Mouse (Mus musculus): ENCODE results near the gene Fbrsl1. TPM values are rescaled to one million over a fixed set of nuclear protein-coding genes. Genes with fewer than 3 reads are reported as not detected.

Gene Fbrsl1
- total RNA-seq, 2 experiments from 2014 or later: 54.5 to 63.6 TPM

DNA sequence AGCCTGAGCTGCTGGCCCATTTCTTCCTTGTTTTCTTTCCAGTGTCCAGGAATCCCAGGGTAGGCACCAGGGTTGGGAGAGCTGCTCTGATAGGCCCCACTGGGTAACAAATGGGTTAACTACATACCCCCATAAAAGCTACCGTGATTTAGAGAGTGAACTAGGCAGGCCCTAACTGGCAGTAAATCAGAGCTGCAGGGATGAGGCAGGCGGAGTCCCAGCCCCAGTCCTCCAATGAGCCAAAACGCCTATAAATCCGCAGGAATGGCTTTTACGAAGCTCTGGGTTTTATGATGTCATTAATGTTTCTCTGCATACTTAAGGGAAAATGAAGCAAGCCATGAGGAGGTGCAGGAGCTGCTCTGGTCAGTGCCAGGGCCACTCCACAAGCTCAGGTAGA, 33.3 kb downstream of the Fbrsl1 start:
- no peak for DNase-seq

DNA sequence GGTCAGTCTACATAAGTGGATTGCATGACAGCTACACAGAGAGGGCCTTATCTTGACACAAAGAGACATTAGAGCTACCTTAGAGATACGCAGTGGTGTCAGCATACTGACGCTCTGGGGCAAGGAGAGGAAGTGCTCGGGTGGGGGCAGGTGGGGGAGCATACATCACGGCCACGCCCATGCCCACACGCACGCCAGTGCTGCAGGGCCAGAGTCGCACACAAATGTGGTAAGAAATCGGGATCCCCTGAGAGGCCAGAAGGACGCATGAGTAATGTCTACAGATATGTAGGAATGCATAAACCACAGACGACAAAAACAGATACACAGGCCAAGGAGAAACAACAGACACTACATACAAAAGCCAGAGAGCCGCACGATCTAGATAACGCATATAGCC, 35.3 kb downstream of the Fbrsl1 start:
- DNase-seq: no peak

DNA sequence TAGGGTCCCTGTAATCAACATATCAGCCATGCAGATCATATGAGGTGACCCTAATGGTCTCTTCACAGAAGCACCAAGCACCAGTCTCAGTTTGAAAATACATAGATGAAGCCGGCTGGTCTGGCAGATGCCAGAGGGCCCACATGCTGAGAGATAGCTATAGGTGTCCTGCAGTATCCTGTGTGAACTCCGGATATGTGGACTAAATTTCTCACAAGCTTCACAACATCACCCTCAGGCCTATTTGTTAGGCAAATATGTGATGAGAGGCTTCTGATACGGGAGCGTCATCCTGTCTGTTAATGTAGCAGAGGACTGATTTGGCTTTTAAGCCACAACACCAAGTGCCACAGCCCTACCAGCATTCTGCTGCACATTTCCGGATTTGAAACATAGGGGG, 37.9 kb downstream of the Fbrsl1 start:
- DNase-seq: no peak

DNA sequence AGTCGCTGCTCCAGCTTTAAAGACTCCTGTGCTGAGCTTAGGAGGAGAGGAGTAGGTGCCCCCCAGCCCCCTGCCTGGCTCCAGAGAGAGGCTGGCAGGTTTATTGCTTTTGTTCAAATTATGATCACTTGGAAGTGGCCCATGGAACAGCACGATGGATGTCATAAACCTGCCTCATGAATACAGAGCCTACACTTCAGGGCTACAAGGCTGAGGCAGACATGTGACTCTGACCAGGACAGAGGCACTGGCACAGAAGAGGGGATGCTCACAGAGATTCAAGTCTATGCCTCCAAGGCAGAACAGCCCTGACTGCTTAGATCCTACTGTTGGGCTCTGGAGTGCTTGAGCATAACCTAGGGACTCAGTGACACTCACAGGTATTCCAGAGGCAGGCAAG, 39.3 kb downstream of the Fbrsl1 start:
- DNase-seq: no peak

DNA sequence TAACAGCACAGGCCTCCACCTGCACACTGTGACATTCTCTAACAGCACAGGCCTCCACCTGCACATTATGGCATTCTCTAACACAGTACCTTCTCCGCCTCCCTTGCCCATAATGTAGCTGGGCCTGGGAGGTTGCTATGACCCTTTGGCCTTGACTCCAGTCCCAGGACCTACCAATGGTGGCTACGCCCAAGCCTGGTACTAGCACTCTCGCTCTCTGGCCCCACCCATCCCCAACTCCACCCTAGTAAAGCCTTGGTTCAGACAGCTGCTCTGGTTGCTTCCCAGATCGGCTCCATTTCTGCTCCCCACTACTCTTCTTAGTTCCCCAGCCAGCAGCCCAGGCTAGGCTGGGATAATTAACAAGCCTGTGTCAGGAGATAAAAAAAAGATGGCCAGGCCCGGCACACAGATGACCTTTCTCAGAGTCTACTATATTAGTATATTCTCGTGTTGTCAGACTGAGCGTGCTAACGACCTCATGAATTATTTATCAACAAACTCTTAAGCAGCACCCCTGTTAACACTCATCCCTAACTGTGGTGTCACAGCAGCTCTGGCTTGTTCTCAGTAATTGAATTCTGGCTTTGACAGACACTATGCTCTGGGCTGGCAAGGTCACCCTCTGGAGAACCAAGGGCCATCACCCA, 42.1 kb downstream of the Fbrsl1 start:
- no peak for DNase-seq

DNA sequence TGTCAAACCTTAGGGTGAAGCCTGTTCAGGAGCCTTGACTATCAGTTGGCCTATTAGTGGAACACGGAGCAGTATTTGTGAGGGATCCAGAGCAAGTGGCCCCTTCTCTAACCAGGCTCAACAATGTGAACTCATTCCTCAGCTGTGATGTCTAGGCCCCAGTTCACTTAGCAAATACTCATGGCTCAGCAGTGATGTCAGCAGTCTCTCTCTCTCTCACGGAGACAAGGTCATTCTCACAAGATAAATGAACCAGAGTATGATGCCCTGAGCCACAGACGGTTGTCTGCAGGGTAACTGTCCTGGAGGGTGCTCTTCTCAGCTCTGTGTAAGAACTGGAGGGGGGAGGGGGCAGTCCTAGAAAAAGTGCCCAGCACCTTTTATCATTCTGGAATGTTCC, 44.4 kb downstream of the Fbrsl1 start:
- DNase-seq: peak; percentile 40

DNA sequence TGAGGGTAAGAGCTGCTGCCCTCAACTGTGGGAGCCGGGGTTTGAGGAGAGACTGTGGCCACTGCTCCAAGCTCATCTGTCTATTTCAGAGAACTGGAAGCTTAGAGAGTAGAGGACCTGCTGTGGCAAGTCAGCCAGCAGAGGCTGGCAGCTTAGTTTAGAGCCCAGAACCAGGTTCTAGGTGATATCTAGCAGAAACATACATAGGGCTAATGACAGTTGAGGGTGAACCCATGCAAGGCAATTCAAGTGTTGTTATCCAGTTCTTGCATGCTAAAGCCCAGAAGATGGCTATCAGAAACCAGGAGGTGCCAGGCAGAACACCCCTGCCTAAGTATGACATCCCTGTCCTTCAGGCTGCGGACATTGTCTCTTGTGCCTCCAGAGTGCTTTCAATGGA, 45.7 kb downstream of the Fbrsl1 start:
- no peak for DNase-seq

DNA sequence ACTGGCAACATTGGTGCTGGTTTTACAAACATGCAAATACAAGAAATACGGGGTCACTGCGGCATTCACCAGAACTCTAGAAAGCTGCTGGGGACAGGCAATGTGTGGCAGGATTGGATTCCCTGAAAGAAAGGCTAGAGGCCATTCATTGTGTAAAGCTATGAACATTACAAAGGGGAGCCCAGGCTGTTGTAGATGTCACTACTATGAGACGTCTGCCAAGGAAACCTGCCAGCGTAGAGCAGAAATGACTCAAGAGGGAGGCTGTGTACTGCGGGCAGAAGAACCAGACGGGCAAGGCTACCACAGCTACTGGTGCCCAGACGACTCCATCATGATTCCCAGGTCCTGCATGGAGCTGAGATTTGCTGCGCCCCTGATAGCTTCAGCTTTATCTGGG, 47.2 kb downstream of the Fbrsl1 start:
- DNase-seq: no peak

DNA sequence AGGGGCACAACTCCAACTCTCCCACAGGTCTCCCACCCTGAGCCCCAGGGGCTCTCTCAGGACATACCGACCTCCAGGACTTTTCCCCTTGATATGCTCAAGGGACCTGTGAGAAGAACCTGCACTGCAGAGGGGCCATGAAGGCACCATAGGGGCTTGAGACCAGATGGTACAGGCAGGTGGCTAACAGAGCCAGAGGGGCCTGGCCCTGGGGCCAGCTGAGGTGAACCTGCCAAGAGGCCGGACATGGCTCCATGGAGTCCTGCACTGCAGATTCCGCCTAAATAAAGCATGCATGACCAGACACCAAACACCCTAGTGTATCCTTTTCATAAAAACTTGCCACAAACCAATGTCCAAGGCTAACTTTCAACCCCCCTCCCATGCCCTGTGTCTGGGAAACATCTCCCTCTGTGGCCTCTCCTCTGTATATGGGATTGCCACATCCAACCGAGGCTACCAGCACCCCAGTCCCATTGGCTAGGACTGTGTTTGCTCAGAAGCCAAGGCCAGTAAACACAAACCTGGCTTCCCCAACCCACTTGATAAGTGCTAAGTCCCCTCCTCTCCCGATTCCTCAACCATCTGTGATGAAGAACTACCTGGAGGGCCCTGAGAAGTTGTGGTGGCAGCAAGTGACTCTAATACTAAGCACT, 53.2 kb downstream of the Fbrsl1 start:
- no peak for DNase-seq

DNA sequence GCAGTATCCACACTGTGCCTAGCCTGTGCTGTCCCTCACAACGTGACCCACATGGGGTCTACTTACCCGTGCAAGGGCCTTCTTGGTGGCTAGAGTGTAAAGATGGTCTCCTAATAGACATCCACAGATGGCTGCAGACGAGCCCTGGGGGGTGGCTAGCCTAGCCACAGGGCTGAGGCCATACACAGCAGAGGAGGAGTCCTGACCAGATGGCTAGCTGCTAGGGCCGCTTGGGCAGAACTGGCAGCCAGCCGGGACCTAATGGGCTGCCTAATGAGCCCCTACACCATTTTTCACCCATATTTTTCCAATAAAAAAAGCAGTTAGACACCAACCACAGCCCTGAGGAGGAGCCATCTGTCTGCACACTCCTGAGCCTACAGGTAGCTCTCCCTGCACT, 55.6 kb downstream of the Fbrsl1 start:
- no peak for DNase-seq

DNA sequence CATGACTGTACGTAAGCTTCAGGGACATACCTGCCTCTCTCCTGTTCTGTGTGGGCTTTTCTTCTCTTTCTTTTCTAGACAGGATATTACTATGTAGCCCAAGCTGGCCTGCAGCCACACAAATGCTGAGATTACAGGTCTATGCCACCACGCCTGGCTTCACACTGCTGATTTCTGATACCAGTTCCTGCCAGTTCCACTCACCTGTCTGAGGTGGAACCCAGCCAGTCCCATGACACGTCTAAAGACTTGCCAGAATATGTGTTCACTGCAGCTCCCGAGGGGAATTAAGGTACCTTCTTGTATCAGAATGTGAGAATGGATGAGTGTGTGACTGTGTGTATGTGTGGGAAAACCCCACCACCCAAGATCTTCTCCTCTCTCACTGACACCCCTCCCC, 57.7 kb downstream of the Fbrsl1 start:
- no peak for DNase-seq

DNA sequence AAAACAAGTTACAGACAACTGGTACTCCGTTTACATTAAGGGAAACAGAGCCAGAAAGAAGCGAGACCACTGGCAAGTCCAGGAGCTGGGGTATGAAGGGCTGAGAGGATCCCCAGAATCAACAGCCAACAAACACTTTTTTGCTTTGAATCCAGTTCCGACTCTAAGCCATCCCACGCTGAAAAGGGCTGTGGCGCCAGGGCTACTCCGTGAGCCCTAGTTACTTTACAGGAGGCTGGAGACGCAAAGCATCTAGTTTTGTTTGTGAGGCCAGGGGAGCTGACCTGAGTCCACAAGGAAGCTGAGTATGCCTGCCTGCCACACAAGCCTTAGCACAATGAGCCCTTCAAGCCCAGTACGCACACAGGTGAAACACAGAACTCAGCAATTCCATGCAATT, 61.0 kb downstream of the Fbrsl1 start:
- no peak for DNase-seq

DNA sequence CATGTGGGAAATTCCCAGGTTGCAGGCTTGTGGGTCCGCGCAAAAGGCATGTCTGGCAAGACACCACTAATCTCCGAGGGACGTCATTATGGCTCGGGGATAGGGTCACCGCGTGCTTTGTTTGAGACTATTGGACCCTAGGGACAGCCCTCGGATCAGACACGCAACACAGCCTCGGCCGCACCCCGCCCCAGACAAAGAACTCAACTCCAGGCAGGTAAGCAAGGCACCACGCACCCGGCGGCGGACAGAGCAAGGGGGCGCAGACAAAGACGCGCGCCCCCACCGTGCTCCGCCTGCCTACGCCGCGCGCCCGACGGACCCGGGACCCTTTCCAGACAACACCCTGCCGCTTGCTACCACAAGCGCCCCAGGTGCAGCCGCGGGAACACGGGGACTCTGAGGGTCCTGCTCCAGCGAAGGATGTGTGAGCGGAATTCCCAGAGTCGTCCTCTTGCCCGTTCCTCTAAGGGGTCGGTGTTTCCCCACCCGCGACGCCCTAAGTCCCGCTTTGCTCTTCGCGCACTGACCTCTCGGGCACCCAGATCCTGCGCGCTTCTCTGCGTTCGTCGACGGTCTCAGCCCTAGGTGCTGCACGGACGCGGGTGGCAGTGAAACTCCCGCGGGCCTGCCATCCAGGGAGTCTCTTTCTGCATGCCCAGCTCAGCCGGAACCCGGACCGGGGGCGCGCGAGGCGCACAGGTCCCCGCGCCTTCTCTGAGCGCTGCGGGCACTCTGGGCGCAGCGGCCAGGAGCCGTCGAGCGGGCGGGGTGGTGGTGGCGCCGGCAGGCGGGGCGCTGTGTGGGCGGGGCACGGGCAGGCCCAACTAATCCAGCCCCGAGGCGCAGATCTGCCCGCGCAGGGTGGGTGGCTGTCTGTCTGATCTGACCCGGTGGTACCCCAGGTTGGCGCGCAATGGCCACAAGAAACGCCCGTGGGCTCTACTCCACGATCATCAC, 61.7 kb downstream of the Fbrsl1 start:
- DNase-seq: peak; percentile 90

DNA sequence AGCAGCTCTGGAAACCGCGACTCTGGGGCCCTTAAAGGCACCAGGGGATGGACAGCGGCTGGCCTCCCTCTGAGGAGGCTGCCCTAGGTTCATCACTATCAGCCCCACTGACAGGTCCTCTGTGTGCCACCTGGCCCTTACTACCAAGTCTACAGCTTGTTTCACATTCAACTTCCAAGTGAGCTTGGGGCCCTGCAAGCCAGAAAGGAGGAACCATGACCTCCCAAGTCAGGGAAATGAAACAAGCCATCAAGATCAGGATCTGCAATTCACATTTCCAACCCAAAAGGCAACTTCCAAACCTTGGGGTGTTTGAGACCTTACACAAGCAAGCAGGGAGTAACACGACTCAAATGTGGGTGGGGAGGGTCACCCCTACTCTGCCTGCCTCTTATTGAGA, 63.0 kb downstream of the Fbrsl1 start:
- no peak for DNase-seq

DNA sequence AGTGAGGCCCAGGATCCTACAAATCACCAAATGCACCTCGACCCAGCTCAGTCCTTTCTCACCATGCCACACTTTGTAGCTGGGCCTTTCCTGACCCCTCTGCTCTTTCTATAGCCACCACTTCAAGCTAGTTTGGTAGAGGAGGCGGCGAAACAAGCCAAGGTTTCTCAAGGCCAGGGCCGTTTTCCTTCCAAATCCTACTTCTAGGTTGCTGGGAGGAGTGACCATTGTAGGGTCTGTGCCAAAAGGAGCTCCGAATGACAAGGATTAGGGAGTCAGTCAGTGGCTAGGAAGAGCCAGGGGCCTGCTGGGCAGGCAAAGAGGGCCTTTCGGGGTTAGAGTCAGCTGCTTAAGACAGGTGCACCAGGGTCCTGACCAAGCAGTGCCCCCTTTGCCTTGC, 63.8 kb downstream of the Fbrsl1 start:
- peak; percentile 51 for DNase-seq

DNA sequence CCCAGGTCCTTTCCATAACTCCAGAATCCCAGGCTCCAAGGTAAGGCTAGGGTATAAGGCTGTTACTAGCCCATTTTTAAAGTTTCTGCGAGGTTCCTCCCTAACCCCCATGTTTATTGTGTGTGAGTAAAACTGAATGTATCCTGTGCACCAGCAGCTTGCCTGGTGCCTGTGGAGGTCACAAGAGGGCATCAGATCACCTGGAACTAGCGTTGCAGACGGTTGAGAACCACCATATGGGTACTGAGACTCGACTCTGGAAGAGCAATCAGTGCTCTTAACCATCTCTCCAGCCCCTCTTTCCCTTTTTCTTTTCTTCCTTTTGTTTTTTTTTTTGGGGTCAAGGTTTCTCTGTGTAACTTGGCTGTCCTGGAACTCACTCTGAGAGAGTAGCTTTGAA, 68.5 kb downstream of the Fbrsl1 start:
- DNase-seq: no peak

DNA sequence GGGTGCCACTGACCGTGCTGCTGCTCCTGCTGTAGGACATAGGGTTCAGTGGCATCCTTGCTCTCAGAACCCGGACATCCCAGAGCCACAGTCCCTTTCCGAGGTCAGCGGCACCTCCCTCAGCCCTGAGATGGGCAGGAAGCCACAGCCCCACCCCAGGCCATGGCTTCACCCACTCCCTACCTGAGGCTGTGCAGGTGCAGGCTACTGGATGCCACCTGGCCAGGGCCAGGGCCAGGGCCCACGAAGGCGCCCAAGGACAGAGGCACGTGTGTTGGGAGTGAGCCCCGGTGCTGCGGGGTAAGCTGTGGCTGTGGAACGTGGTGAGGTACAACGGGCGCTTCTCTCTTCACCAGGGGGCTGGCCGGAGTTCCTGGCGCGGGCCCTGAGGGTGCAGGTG, 69.2 kb downstream of the Fbrsl1 start:
- DNase-seq: no peak

DNA sequence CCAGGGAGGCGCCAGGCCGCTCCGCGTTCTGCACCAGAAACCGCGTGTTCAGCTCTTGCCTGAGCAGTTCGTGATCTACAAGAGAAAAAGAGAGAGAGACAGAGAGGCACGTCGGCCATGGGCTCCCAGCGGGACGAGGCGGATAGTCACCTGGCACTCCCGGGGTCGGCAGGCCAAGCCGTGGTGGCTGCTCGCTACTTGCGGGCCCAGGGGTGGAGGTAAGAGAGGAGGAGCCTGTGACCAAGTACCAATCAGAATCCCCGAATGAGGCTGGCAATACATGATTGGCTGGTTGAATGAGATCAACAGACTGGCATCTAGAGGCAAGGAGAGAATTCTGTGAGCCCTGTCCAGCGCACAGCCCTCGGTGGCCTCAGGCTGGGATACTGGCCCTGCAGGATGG, 70.1 kb downstream of the Fbrsl1 start:
- DNase-seq: no peak

DNA sequence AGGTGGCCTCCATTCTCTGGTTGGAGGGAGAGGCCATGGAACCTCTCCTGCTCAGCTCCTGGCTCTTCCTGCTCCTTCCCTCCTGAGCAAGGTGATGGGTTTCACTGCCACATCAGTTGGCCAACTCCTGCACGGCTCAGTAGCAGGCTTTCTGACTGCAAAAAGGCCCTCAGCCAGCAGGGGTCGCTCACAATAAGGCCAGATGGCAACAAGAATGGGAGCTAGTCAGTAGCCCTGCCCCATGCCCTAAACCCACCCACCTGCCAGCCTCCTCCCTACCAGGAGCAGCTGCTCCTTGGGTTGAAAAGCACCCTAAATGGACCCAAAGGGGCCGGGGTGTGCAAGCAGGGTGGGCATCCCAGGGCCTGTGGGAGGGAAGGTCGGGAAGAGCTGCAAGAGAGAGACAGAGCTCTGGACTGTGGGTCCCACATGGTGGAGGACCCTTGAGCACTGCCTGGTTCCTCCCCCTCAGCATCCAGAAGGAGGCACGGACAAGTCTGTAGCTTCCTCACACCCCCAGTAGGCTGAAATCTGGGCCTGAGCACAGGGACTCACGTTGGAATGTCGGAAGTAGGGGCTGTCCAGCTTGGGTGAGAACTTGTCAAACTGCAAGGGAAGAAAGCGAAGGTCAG, 71.4 kb downstream of the Fbrsl1 start:
- DNase-seq: peak; percentile 84

DNA sequence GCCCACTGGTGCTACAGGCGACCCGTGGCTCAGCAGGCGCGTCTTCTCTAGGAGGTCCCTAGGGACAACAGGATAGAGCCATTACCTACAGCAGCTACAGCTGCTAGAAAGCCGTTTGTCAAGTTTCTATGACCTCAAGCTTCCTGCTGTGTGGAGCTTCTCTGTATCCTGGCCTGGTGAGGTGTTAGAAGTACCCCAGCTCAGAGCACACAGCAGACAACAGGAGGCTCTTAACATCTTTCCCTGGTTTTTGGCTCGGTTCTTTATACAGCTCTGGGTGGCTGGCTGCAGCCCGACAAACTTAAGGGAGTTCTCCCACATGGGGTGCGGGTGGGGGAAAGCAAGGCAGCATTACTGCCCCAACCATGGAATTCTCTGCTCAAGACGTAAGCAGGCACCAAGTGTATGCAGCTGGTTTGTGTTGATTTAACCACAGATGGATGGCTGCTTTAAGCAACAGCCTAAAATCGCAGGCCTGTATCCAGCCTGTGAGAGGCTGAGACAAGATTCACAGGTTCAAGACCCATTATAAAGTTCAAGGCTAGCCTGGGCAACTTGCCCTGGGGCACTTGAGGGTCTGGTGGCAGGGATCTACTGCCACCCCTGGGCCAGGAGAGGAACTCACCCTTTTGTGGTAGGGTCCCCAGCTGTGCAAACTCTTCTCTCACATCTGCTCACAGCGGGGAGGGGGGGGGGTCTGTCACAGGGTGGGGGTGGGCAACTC, 84.3 kb downstream of the Fbrsl1 start:
- DNase-seq: peak; percentile 47

DNA sequence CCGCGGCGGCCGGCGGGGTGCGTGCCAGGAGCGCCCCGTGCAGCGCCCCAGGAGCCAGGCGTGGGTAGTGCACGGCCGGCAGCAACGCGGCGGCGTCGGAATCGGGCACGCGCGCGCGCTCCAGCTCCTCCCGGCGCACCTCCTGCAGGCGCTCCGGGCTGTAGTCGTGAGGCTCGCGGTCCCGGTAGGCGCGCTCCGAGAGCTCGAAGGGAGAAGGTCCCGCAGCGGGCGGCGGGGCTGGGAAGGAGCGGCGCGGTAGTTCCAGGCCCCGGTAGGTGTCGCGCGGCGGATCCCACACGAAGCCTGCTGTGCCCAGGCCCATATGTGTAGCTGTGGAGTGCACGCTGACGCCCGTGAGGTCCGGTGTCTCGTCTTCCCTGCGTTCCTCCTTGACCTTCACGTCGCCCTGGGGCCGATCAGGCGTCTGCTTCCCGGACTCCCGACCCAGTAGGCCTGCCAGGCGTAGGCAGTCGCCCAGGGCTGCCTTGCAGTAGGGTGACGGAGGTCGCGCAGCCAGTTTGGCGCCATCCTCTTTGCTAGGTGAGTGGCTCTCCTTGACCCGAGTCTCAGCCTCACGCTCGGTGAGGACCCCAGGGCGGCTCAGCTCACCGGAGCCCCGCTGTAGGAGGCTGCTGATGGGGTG, 85.0 kb downstream of the Fbrsl1 start:
- peak; percentile 90 for DNase-seq

DNA sequence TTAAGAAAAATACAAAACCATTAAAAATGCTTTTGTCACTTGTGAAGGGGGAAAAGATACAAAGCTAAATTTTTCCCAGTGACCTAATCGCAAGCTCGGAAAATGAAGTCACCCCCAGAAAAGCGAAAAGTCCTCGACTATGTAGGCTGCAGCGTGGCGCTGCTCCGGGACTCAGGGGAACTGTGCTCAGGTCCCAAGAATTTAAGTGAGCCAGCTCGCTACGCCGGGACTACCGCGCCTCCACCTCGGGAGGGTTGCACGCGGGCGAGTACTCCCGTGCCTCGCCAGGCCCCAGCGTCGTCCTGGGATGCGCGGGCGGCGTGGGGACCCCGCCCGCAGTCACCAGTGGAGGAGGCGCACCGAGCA, 85.5 kb downstream of the Fbrsl1 start:
- no peak for DNase-seq

Measured in adrenal gland, postnatal 10 days (tissue).